Mouse (Mus musculus) telencephalon, adult 2 months (tissue): ENCODE results near the gene Cers2.

Experiments used
- DNase-seq: peaks from one replicate; pipeline ENCODE4 v3.0.0-alpha.2; 2011; ENCODE audit warnings: low read depth, low spot score

Gene Cers2

GRCm38 (mm10) chr3:95314486-95315093 is at the start of gene Cers2:
TSS of gene Cers2 (plus strand) at chr3:95314791.
- DNase-seq: no peak

- DNase-seq: no peak
These were observed 48.5 kb upstream of the Cers2 start for GRCm38 (mm10) chr3:95266052-95266451.

GRCm38 (mm10) chr3:95267855-95268254 is 46.7 kb upstream of the Cers2 start:
- DNase-seq: no peak

GRCm38 (mm10) chr3:95269789-95270188 is 44.8 kb upstream of the Cers2 start:
- peak; percentile 80 for DNase-seq

- DNase-seq: no peak
These were observed 43.7 kb upstream of the Cers2 start for GRCm38 (mm10) chr3:95270766-95271364.

- no peak for DNase-seq
These were observed 41.1 kb upstream of the Cers2 start for GRCm38 (mm10) chr3:95273471-95273870.

- DNase-seq: no peak
These were observed 40.1 kb upstream of the Cers2 start for GRCm38 (mm10) chr3:95274453-95274852.

- DNase-seq: no peak
These were observed 39.4 kb upstream of the Cers2 start for GRCm38 (mm10) chr3:95275161-95275560.

GRCm38 (mm10) chr3:95276428-95276934 is 38.1 kb upstream of the Cers2 start:
- no peak for DNase-seq

- DNase-seq: no peak
These were observed 37.4 kb upstream of the Cers2 start for GRCm38 (mm10) chr3:95277149-95277551.

- peak; percentile 13 for DNase-seq
These were observed 33.8 kb upstream of the Cers2 start for GRCm38 (mm10) chr3:95280747-95281146.

GRCm38 (mm10) chr3:95281216-95282126 is 33.1 kb upstream of the Cers2 start, which contains the start of the genes Mindy1 and Prune1:
TSS of gene Mindy1 (plus strand) at chr3:95281345.
TSS of gene Prune1 (minus strand) at chr3:95282076.
- peak; percentile 97 for DNase-seq

- no peak for DNase-seq
These were observed 32.2 kb upstream of the Cers2 start for GRCm38 (mm10) chr3:95282381-95282864.

GRCm38 (mm10) chr3:95282865-95283588 is 31.6 kb upstream of the Cers2 start:
- peak; percentile 59 for DNase-seq

GRCm38 (mm10) chr3:95283589-95283941 is 31.0 kb upstream of the Cers2 start:
- no peak for DNase-seq

GRCm38 (mm10) chr3:95284062-95284461 is 30.5 kb upstream of the Cers2 start:
- no peak for DNase-seq

- DNase-seq: no peak
These were observed 29.9 kb upstream of the Cers2 start for GRCm38 (mm10) chr3:95284501-95285281.

GRCm38 (mm10) chr3:95285390-95285789 is 29.2 kb upstream of the Cers2 start:
- no peak for DNase-seq

GRCm38 (mm10) chr3:95286011-95286410 is 28.6 kb upstream of the Cers2 start:
- DNase-seq: no peak

- no peak for DNase-seq
These were observed 28.1 kb upstream of the Cers2 start for GRCm38 (mm10) chr3:95286510-95286909.

GRCm38 (mm10) chr3:95287541-95287940 is 27.1 kb upstream of the Cers2 start:
- no peak for DNase-seq
